Mouse (Mus musculus) spleen, postnatal 10 days (tissue): ENCODE data around the gene Olfr1028.

Experiments
- DNase-seq, 2 experiments: peaks; one replicate each; pipeline ENCODE4 v3.0.0; 2021 to 2022; ENCODE audit warnings: low spot score in 2 of 2

Gene Olfr1028

GRCm38 (mm10) chr2:85950137-85950536, at the start of gene Olfr1028:
TSS of gene Olfr1028 (plus strand) at chr2:85950437.
- no peak for DNase-seq

DNA sequence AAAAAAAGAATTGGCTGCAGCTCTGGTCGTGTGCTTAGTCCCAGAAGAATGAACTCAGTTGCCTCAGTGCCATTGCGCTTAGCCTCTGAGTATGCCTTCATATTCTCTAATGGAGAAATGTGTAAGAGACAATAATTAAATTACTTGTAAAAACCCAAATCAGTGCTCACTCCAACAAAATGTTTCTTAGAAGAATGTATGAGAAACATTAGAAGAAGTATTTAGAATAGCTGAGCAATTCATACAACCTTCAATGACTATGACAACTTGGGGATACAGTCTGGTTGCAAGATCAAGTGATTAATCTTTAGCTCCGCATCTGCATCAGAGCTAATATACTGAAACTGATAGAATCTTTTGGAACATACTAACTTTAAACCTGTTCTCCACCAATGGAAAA, 45.3 kb upstream of the Olfr1028 start, which contains the start of gene Olfr1024:
Gene Olfr1024 (minus strand): TSS at position 101 of the 400 bp plus-strand sequence.
- no peak for DNase-seq

- no peak for DNase-seq
Observed at GRCm38 (mm10) chr2:85913197-85913596, 37.0 kb upstream of the Olfr1028 start.

DNA sequence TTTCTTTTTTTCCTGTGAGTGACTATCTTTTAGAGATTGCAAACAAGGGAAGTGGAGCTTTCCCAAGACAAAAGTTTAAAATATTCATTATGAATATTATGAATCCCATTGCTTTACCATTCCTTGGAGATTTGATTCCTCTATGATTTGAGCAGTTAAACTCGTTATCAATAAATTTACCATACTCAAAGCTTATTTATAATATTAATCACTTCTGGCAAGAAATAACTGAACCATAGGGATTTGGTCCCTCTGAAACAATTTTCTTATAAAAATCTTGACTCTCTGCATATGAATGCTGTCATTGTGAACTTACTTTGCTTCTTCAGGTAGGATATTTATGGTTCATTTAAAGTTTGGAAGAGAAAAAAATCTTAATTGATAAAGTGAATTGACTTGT, 35.3 kb upstream of the Olfr1028 start, which contains the start of gene Olfr1025-ps1:
Gene Olfr1025-ps1 (plus strand): TSS at position 301 of the 400 bp plus-strand sequence.
- DNase-seq = no peak

- DNase-seq = no peak
Observed at GRCm38 (mm10) chr2:85921258-85921657, 29.0 kb upstream of the Olfr1028 start, which contains the start of gene Olfr1026. TSS of gene Olfr1026 (plus strand) at chr2:85921558.

DNA sequence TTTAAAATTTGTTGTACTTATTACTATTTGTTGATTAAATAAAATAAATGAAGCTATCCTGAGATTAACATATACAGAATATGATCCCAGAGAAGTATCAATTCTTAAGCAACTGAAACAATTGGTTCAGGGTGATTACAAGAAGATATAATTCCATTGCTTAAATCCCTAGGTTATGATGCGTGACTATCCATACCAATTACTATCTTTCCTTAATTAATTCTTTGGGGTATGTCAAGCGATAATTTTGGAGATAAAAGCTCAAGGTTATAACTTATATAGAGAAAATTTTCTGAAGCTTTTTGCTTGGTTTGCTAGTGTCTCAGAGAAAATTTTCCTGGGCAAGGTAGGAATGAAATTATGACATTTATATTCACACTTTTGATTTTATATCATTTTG, 23.4 kb downstream of the Olfr1028 start, which contains the start of gene Olfr1029:
Gene Olfr1029 (plus strand): TSS at position 301 of the 400 bp plus-strand sequence.
- DNase-seq = no peak

DNA sequence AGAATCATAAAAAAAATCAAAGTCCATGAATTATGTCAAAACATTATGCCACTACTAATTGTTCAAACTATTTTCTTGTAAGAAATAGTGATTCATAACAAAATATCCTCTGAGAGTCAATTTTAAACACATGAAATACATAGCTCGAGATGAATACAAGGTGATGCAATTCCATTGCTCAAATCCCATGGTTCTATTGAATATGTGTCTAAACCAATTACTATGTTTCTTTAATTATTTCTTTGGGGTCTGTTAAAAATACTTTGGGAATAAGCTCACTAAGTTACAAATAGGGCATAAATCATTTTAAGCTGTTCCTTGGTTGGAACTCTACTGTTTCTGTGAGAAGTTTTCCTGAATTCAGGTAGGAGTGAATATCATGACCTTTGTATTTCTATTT, 28.7 kb downstream of the Olfr1028 start, which contains the start of gene Olfr1030:
Gene Olfr1030 (plus strand): TSS at position 301 of the 400 bp plus-strand sequence.
- DNase-seq = no peak

GRCm38 (mm10) chr2:85990004-85990403, 39.8 kb downstream of the Olfr1028 start, which contains the start of gene Olfr1031:
TSS of gene Olfr1031 (plus strand) at chr2:85990304.
- DNase-seq = no peak
